8 mouse cellular contexts compared by ENCODE assay signal in genomic region chr5:88553271-88554085, GRCm38 (mm10). TPM values are rescaled to one million over a fixed set of nuclear protein-coding genes. Genes with fewer than 3 reads are reported as not detected.
DNase-seq lines count a peak whose midpoint lies in the region; ATAC-seq and TF ChIP-seq lines count a peak whose summit lies in the region.

No protein-coding gene starts in this region.

- under 1% methylated on average over 29 of the region's 29 CpGs for WGBS in bone marrow, adult 2 months

- peak overlapping the region; percentile 62 for H3K4me3 ChIP-seq in layer of hippocampus, adult 2 months
- peak overlapping the region; percentile 83 for H3K4me3 ChIP-seq in bone marrow, adult 2 months (replicated peaks; ENCODE audit: control insufficient read depth, low read depth, low read length)

- TF ChIP-seq POLR2A in bone marrow, adult 2 months (IDR thresholded peaks at IDR 0.05; ENCODE audit: borderline replicate concordance, control insufficient read depth, low read depth, low read length) = no peak

- no peak for DNase-seq in layer of hippocampus, adult 2 months (ENCODE audit: low spot score in 2 of 2)
- DNase-seq in layer of hippocampus, postnatal 25 days (ENCODE audit: extremely low spot score in 1 of 2, low spot score in 1 of 2) = no peak
- DNase-seq in layer of hippocampus, adult 9-10 months (ENCODE audit: low spot score) = no peak
- DNase-seq in urinary bladder, postnatal 25 days (ENCODE audit: low spot score) = no peak
- DNase-seq in retina, embryonic 14.5 days (ENCODE audit: low spot score) = no peak

- H3K27ac ChIP-seq in layer of hippocampus, adult 2 months = peak overlapping the region; percentile 97
- H3K27ac ChIP-seq in bone marrow, adult 2 months (ENCODE audit: control insufficient read depth, insufficient read depth, low read depth, low read length, poor library complexity) = peak overlapping the region; percentile 94

- ATAC-seq in granulocyte monocyte progenitor cell, adult 5-6 weeks (replicated peaks; ENCODE audit: poor library complexity, severe bottlenecking) = peak; percentile 19
- peak; percentile 55 for ATAC-seq in megakaryocyte progenitor cell, adult 5-6 weeks (replicated peaks; ENCODE audit: poor library complexity)

- no peak for TF ChIP-seq CTCF in layer of hippocampus, adult 2 months (conservative IDR thresholded peaks at IDR 0.05)
- no peak for TF ChIP-seq CTCF in bone marrow, adult 2 months (IDR thresholded peaks at IDR 0.05; ENCODE audit: control insufficient read depth, insufficient read depth, low read length)

- peaks cover 2% of the 10 kb centered on the region; the same call in 1 of the 2 replicates for H3K4me1 ChIP-seq in bone marrow, adult 2 months (ENCODE audit: control insufficient read depth, insufficient read depth, low read length)

RNA-seq across cellular contexts. Expression of gene Utp3, which starts 0.8 kb away (rescaled TPM):
- 10 to 100 TPM; 29.2 to 30.3 TPM for total RNA-seq in layer of hippocampus, adult 2 months (2021)
- 10 to 100 TPM; 24.8 to 26.3 TPM for total RNA-seq in layer of hippocampus, postnatal 25 days (2021)
- polyA plus RNA-seq in bone marrow, adult 2 months (2011; ENCODE audit: insufficient read depth, insufficient read length, low replicate concordance, missing spikeins) = 35.7 and 67.6 TPM in 2 replicates
- 65.6 and 68.8 TPM in 2 replicates for total RNA-seq in granulocyte monocyte progenitor cell, adult 5-6 weeks (2014; fragmentation: Nextera tagmentation)
- 57.5 and 59.9 TPM in 2 replicates for total RNA-seq in granulocyte monocyte progenitor cell, adult 5-6 weeks (2017)
- 87.9 and 92.8 TPM in 2 replicates for total RNA-seq in megakaryocyte progenitor cell, adult 5-6 weeks (2015)
- total RNA-seq in megakaryocyte progenitor cell, adult 5-6 weeks (2017) = 55.1 and 71.4 TPM in 2 replicates

RNA-seq across cellular contexts. Expression of gene Rufy3, which starts 11.4 kb away (rescaled TPM):
- 100 to 1,000 TPM; 169 TPM for total RNA-seq in layer of hippocampus, adult 2 months (2021)
- 100 to 1,000 TPM; 158 to 162 TPM for total RNA-seq in layer of hippocampus, postnatal 25 days (2021)
- 4.8 and 6.1 TPM in 2 replicates for polyA plus RNA-seq in bone marrow, adult 2 months (2011; ENCODE audit: insufficient read depth, insufficient read length, low replicate concordance, missing spikeins)
- 7.4 and 12.7 TPM in 2 replicates for total RNA-seq in granulocyte monocyte progenitor cell, adult 5-6 weeks (2014; fragmentation: Nextera tagmentation)
- total RNA-seq in granulocyte monocyte progenitor cell, adult 5-6 weeks (2017) = 12.7 and 15.3 TPM in 2 replicates
- 6.8 and 7.1 TPM in 2 replicates for total RNA-seq in megakaryocyte progenitor cell, adult 5-6 weeks (2015)
- 13.0 and 18.7 TPM in 2 replicates for total RNA-seq in megakaryocyte progenitor cell, adult 5-6 weeks (2017)

RNA-seq across cellular contexts. Expression of gene Jchain, which starts 25.8 kb away (rescaled TPM):
- total RNA-seq in layer of hippocampus, adult 2 months (2021) = under 1 TPM; 0.31 to 0.42 TPM
- under 1 TPM in 1 of 2 experiments, not detected in 1; 0.26 TPM for total RNA-seq in layer of hippocampus, postnatal 25 days (2021)
- 2.6 and 6.3 TPM in 2 replicates for polyA plus RNA-seq in bone marrow, adult 2 months (2011; ENCODE audit: insufficient read depth, insufficient read length, low replicate concordance, missing spikeins)
- total RNA-seq in granulocyte monocyte progenitor cell, adult 5-6 weeks (2014; fragmentation: Nextera tagmentation) = 1.8 TPM in 1 of 2 replicates, not detected in the other
- 0.43 and 1.5 TPM in 2 replicates for total RNA-seq in granulocyte monocyte progenitor cell, adult 5-6 weeks (2017)
- 1.5 and 2.3 TPM in 2 replicates for total RNA-seq in megakaryocyte progenitor cell, adult 5-6 weeks (2015)
- 0.84 and 3.3 TPM in 2 replicates for total RNA-seq in megakaryocyte progenitor cell, adult 5-6 weeks (2017)

Comparison
In these comparisons a context has a peak if more than half of its experiments do, and no peak if none do; other contexts are left out.
1. RNA of gene Rufy3, which starts 11.4 kb away (total RNA-seq): 169 TPM in layer of hippocampus, adult 2 months and 158 to 162 TPM in layer of hippocampus, postnatal 25 days; 7.4 to 15.3 TPM in granulocyte monocyte progenitor cell, adult 5-6 weeks and 6.8 to 18.7 TPM in megakaryocyte progenitor cell, adult 5-6 weeks; every median in the first group is over 4 times any median in the second.